Mouse (Mus musculus) lung, postnatal 0 days (tissue): Measurements from ENCODE around the gene Lrrc7. TPM values are rescaled to one million over a fixed set of nuclear protein-coding genes. Genes with fewer than 3 reads are reported as not detected.

Experiments used
- ATAC-seq: fragments of 200-750 bp; cut with Nextera tagmentation; 2 replicates; pipeline ENCODE4 v1.8.0; 2017; ENCODE audit warnings: moderate library complexity
- DNase-seq: peaks from one replicate; pipeline ENCODE4 v3.0.0-alpha.2; 2016; ENCODE audit warnings: low spot score
- H3K27ac ChIP-seq: fragments of 300-500 bp; sonication (generic); 2 replicates; pipeline ENCODE4 v1.5.1; 2014; ENCODE audit warnings: antibody characterized with exemption, mild to moderate bottlenecking, low read length, mixed read lengths
- H3K27me3 ChIP-seq: fragments of 300-500 bp; sonication (generic); replicated peaks from 2 replicates; pipeline ENCODE4 v1.6.1; 2014; ENCODE audit warnings: low read length, mixed read lengths; ENCODE audit not compliant: insufficient read depth
- H3K36me3 ChIP-seq: fragments of 300-500 bp; sonication (generic); 2 replicates; pipeline ENCODE4 v1.6.1; 2014; ENCODE audit warnings: low read length, mixed read lengths; ENCODE audit not compliant: insufficient read depth
- H3K4me1 ChIP-seq: fragments of 300-500 bp; sonication (generic); 2 replicates; pipeline ENCODE4 v1.6.1; 2014; ENCODE audit warnings: antibody characterized with exemption, low read depth, low read length, mixed read lengths; ENCODE audit not compliant: insufficient read depth
- H3K4me2 ChIP-seq: fragments of 300-500 bp; sonication (generic); replicated peaks from 2 replicates; pipeline ENCODE4 v1.6.1; 2014; ENCODE audit warnings: low read depth, mild to moderate bottlenecking, low read length, moderate library complexity, mixed read lengths
- H3K4me3 ChIP-seq: fragments of 300-500 bp; sonication (generic); 2 replicates; pipeline ENCODE4 v1.5.1; 2014; ENCODE audit warnings: low read depth, low read length
- H3K9ac ChIP-seq: fragments of 300-500 bp; sonication (generic); replicated peaks from 2 replicates; pipeline ENCODE4 v1.6.1; 2014; ENCODE audit warnings: low read depth, mild to moderate bottlenecking
- H3K9me3 ChIP-seq: fragments of 300-500 bp; sonication (generic); 2 replicates; pipeline ENCODE4 v1.6.1; 2016; ENCODE audit warnings: low read length, mixed read lengths
- CTCF ChIP-seq: IDR thresholded peaks from 2 replicates; pipeline ENCODE4 v1.5.1; 2016; ENCODE audit warnings: antibody characterized with exemption, mild to moderate bottlenecking
- EP300 ChIP-seq: IDR thresholded peaks from 2 replicates; pipeline ENCODE4 v1.6.1; 2016; ENCODE audit warnings: antibody characterized with exemption, mild to moderate bottlenecking, control low read depth
- WGBS: fragments of 180-500 bp; shearing (Covaris S2); extraction: QIAGEN DNeasy Blood & Tissue Kit; methylation state at CpG from one replicate; pipeline ENCODE4 v1.1.7; 2014; 5-methylcytosine and 5-hydroxymethylcytosine counted together
- polyA plus RNA-seq: library from polyadenylated mRNA; unstranded; fragments of >200 nt; fragmentation: Nextera tagmentation; extraction: Ambion mirVana; gene quantifications from 2 replicates; pipeline ENCODE4 v1.2.1, GENCODE M21; 2015

The Lrrc7 gene
- polyA plus RNA-seq, 1 experiment from 2014 or later, result not detected

GRCm38 (mm10) chr3:158330085-158330484 lies 231.9 kb downstream of the Lrrc7 start:
- no peaks in the 10 kb centered on the region for H3K9me3 ChIP-seq
- DNase-seq, result no peak
- no peak overlapping the region for H3K27ac ChIP-seq
- ATAC-seq, result no peak
- no peak overlapping the region for H3K4me3 ChIP-seq
- H3K4me2 ChIP-seq, result no peak overlapping the region
- no peak overlapping the region for H3K9ac ChIP-seq
- H3K4me1 ChIP-seq, result no peaks in the 10 kb centered on the region
- no peaks in the 10 kb centered on the region for H3K27me3 ChIP-seq
- TF ChIP-seq EP300 (no peak), CTCF (no peak)
- H3K36me3 ChIP-seq, result no peaks in the 10 kb centered on the region

- ATAC-seq (no peak), DNase-seq (no peak)
- H3K27ac ChIP-seq, result no peak overlapping the region
- H3K9me3 ChIP-seq, result no peaks in the 10 kb centered on the region
- H3K4me1 ChIP-seq, result no peaks in the 10 kb centered on the region
- WGBS, result 54% methylated on average over 2 of the region's 2 CpGs
- H3K9ac ChIP-seq, result no peak overlapping the region
- TF ChIP-seq CTCF, result no peak
- no peak for TF ChIP-seq EP300
- no peaks in the 10 kb centered on the region for H3K36me3 ChIP-seq
- H3K4me2 ChIP-seq, result no peak overlapping the region
- no peak overlapping the region for H3K4me3 ChIP-seq
- no peaks in the 10 kb centered on the region for H3K27me3 ChIP-seq
These were observed 251.6 kb downstream of the Lrrc7 start for GRCm38 (mm10) chr3:158310391-158310790.

GRCm38 (mm10) chr3:158307415-158307814 lies 254.6 kb downstream of the Lrrc7 start:
- Histone ChIP-seq H3K27me3 (no peaks in the 10 kb centered on the region), H3K4me3 (no peak overlapping the region), H3K36me3 (no peaks in the 10 kb centered on the region), H3K4me2 (no peak overlapping the region), H3K27ac (no peak overlapping the region), H3K9me3 (no peaks in the 10 kb centered on the region), H3K9ac (no peak overlapping the region), H3K4me1 (no peaks in the 10 kb centered on the region)
- TF ChIP-seq EP300, result no peak
- TF ChIP-seq CTCF, result no peak
- no peak for DNase-seq
- no peak for ATAC-seq

- TF ChIP-seq EP300 (no peak), CTCF (no peak)
- Histone ChIP-seq H3K27ac (no peak overlapping the region), H3K4me3 (no peak overlapping the region), H3K4me1 (no peaks in the 10 kb centered on the region), H3K27me3 (no peaks in the 10 kb centered on the region), H3K9ac (no peak overlapping the region), H3K36me3 (no peaks in the 10 kb centered on the region), H3K9me3 (no peaks in the 10 kb centered on the region), H3K4me2 (no peak overlapping the region)
- 79% methylated on average over 3 of the region's 3 CpGs for WGBS
- no peak for ATAC-seq
- no peak for DNase-seq
These were observed 263.3 kb downstream of the Lrrc7 start for GRCm38 (mm10) chr3:158298732-158299131.

GRCm38 (mm10) chr3:158295041-158295440 lies 267.0 kb downstream of the Lrrc7 start:
- DNase-seq (no peak), ATAC-seq (no peak)
- TF ChIP-seq EP300, result no peak
- no peak for TF ChIP-seq CTCF
- Histone ChIP-seq H3K36me3 (no peaks in the 10 kb centered on the region), H3K27ac (no peak overlapping the region), H3K9ac (no peak overlapping the region), H3K9me3 (no peaks in the 10 kb centered on the region), H3K4me2 (no peak overlapping the region), H3K4me3 (no peak overlapping the region), H3K27me3 (no peaks in the 10 kb centered on the region), H3K4me1 (no peaks in the 10 kb centered on the region)
- 45% methylated on average over 5 of the region's 5 CpGs for WGBS

- TF ChIP-seq CTCF (no peak), EP300 (no peak)
- 41% methylated on average over 1 of the region's 1 CpGs for WGBS
- Histone ChIP-seq H3K4me3 (no peak overlapping the region), H3K36me3 (no peaks in the 10 kb centered on the region), H3K9ac (no peak overlapping the region), H3K4me1 (no peaks in the 10 kb centered on the region), H3K27ac (no peak overlapping the region), H3K9me3 (no peaks in the 10 kb centered on the region), H3K27me3 (no peaks in the 10 kb centered on the region), H3K4me2 (no peak overlapping the region)
- ATAC-seq (no peak), DNase-seq (no peak)
These were observed 277.6 kb downstream of the Lrrc7 start for GRCm38 (mm10) chr3:158284431-158284830.

- H3K27ac ChIP-seq, result no peak overlapping the region
- H3K4me2 ChIP-seq, result no peak overlapping the region
- no peak overlapping the region for H3K9ac ChIP-seq
- no peak for ATAC-seq
- H3K4me1 ChIP-seq, result no peaks in the 10 kb centered on the region
- no peak for TF ChIP-seq EP300
- H3K36me3 ChIP-seq, result no peaks in the 10 kb centered on the region
- no peaks in the 10 kb centered on the region for H3K27me3 ChIP-seq
- no peak overlapping the region for H3K4me3 ChIP-seq
- no peaks in the 10 kb centered on the region for H3K9me3 ChIP-seq
- 65% methylated on average over 2 of the region's 2 CpGs for WGBS
- DNase-seq, result no peak
These were observed 283.4 kb downstream of the Lrrc7 start for GRCm38 (mm10) chr3:158278631-158279030.
